Mouse (Mus musculus) brown adipose tissue, adult 24 weeks (tissue): Measurements from ENCODE around the gene Cdkl4. TPM values are rescaled to one million over a fixed set of nuclear protein-coding genes. Genes with fewer than 3 reads are reported as not detected.
"Not testable (repeated sequence)": the region's sequence is repeated elsewhere in the genome, so short reads cannot be mapped to it uniquely, and the experiment has no call there.

Source experiments
- H3K27ac ChIP-seq: fragments of 200-500 bp; replicated peaks from 2 replicates; pipeline ENCODE4 v1.5.1; 2012; ENCODE audit warnings: low read depth, mild to moderate bottlenecking, low read length
- H3K4me1 ChIP-seq: fragments of 200-500 bp; 2 replicates; pipeline ENCODE4 v1.6.1; 2012; ENCODE audit warnings: low read length, mixed read lengths; ENCODE audit not compliant: control insufficient read depth, insufficient read depth, insufficient read length
- H3K4me3 ChIP-seq: fragments of 200-500 bp; 2 replicates; pipeline ENCODE4 v1.5.1; 2012; ENCODE audit warnings: low read depth, mild to moderate bottlenecking, low read length, moderate library complexity; ENCODE audit not compliant: insufficient read depth
- polyA plus RNA-seq: library from polyadenylated mRNA; stranded (reverse); fragments of >200 nt; gene quantifications from 2 replicates; pipeline ENCODE4 v1.2.4, GENCODE M21; 2012; ENCODE audit not compliant: missing spikeins, insufficient read depth, insufficient read length

The Cdkl4 gene
- polyA plus RNA-seq, 1 experiment: not detected

- Histone ChIP-seq H3K4me3 (peak overlapping the region; percentile 68), H3K4me1 (no peaks in the 10 kb centered on the region), H3K27ac (peak overlapping the region; percentile 40)
Observed at GRCm38 (mm10) chr17:80553318-80554270, 24.0 kb downstream of the Cdkl4 start.

GRCm38 (mm10) chr17:80552653-80553052 lies 25.0 kb downstream of the Cdkl4 start:
- Histone ChIP-seq H3K27ac (no peak overlapping the region), H3K4me3 (no peak overlapping the region; the same call in 1 of the 2 replicates), H3K4me1 (no peaks in the 10 kb centered on the region)

- no peak overlapping the region for H3K27ac ChIP-seq
- H3K4me3 ChIP-seq: no peak overlapping the region
- no peaks in the 10 kb centered on the region for H3K4me1 ChIP-seq
Observed at GRCm38 (mm10) chr17:80550981-80551380, 26.6 kb downstream of the Cdkl4 start.

- no peaks in the 10 kb centered on the region for H3K4me1 ChIP-seq
- H3K4me3 ChIP-seq: no peak overlapping the region
- H3K27ac ChIP-seq: no peak overlapping the region
Observed at GRCm38 (mm10) chr17:80546846-80547245, 30.8 kb downstream of the Cdkl4 start.

- no peak overlapping the region for H3K27ac ChIP-seq
- H3K4me1 ChIP-seq: no peaks in the 10 kb centered on the region
- H3K4me3 ChIP-seq: no peak overlapping the region
Observed at GRCm38 (mm10) chr17:80546227-80546626, 31.4 kb downstream of the Cdkl4 start.

- Histone ChIP-seq H3K4me3 (no peak overlapping the region), H3K27ac (no peak overlapping the region), H3K4me1 (no peaks in the 10 kb centered on the region)
Observed at GRCm38 (mm10) chr17:80543646-80544045, 34.0 kb downstream of the Cdkl4 start.

- Histone ChIP-seq H3K27ac (no peak overlapping the region), H3K4me3 (no peak overlapping the region), H3K4me1 (no peaks in the 10 kb centered on the region)
Observed at GRCm38 (mm10) chr17:80537136-80537535, 40.5 kb downstream of the Cdkl4 start.

GRCm38 (mm10) chr17:80535633-80536032 lies 42.0 kb downstream of the Cdkl4 start:
- no peak overlapping the region for H3K4me3 ChIP-seq
- no peaks in the 10 kb centered on the region for H3K4me1 ChIP-seq
- H3K27ac ChIP-seq: no peak overlapping the region

- H3K4me1 ChIP-seq, H3K4me3 ChIP-seq, H3K27ac ChIP-seq: not testable (repeated sequence)
Observed at GRCm38 (mm10) chr17:80531351-80531750, 46.3 kb downstream of the Cdkl4 start.

- H3K4me3 ChIP-seq: no peak overlapping the region
- H3K27ac ChIP-seq: no peak overlapping the region
- H3K4me1 ChIP-seq: no peaks in the 10 kb centered on the region
Observed at GRCm38 (mm10) chr17:80523231-80523630, 54.4 kb downstream of the Cdkl4 start.

GRCm38 (mm10) chr17:80522229-80522556 lies 55.4 kb downstream of the Cdkl4 start:
- Histone ChIP-seq H3K4me3 (no peak overlapping the region), H3K27ac (no peak overlapping the region), H3K4me1 (no peaks in the 10 kb centered on the region)

GRCm38 (mm10) chr17:80521521-80522228 lies 55.9 kb downstream of the Cdkl4 start:
- H3K4me3 ChIP-seq: no peak overlapping the region
- H3K4me1 ChIP-seq: no peaks in the 10 kb centered on the region
- H3K27ac ChIP-seq: no peak overlapping the region

- Histone ChIP-seq H3K4me3 (no peak overlapping the region), H3K27ac (no peak overlapping the region), H3K4me1 (no peaks in the 10 kb centered on the region)
Observed at GRCm38 (mm10) chr17:80520537-80520936, 57.1 kb downstream of the Cdkl4 start.

- Histone ChIP-seq H3K27ac (no peak overlapping the region), H3K4me3 (no peak overlapping the region), H3K4me1 (0 out of 2 replicates have a peak, but pooled peaks cover 2% of the 10 kb centered on the region)
Observed at GRCm38 (mm10) chr17:80518811-80519210, 58.8 kb downstream of the Cdkl4 start.

- no peak overlapping the region for H3K27ac ChIP-seq
- H3K4me1 ChIP-seq: 0 out of 2 replicates have a peak, but pooled peaks cover 2% of the 10 kb centered on the region
- H3K4me3 ChIP-seq: no peak overlapping the region
Observed at GRCm38 (mm10) chr17:80517244-80517643, 60.4 kb downstream of the Cdkl4 start.
